Mouse (Mus musculus) frontal cortex, adult 2 months (tissue): ENCODE data around the gene Txndc8. TPM values are rescaled to one million over a fixed set of nuclear protein-coding genes. Genes with fewer than 3 reads are reported as not detected.

Experiments used
- DNase-seq, 2 experiments: peaks; one replicate each; pipeline ENCODE4 v3.0.0; 2022; ENCODE audit warnings: low spot score in 1 of 2; ENCODE audit errors: extremely low spot score in 1 of 2
- polyA plus RNA-seq: library from polyadenylated mRNA; depleted of rRNA; stranded (reverse); fragments of >200 nt; gene quantifications from 2 replicates; pipeline ENCODE4 v1.2.3, GENCODE M21; 2012; rRNA removed

Gene Txndc8
- polyA plus RNA-seq, result not detected in 2 replicates

- no peak for DNase-seq
These were observed at the start of gene Txndc8 for GRCm38 (mm10) chr4:58009024-58009423. Gene Txndc8, minus strand, starts transcription at chr4:58009124.

- no peak for DNase-seq
These were observed 46.7 kb upstream of the Txndc8 start for GRCm38 (mm10) chr4:58055653-58056052.

- no peak for DNase-seq
These were observed 45.5 kb upstream of the Txndc8 start for GRCm38 (mm10) chr4:58054441-58054840.

GRCm38 (mm10) chr4:58050746-58051145 is 41.8 kb upstream of the Txndc8 start:
- no peak for DNase-seq

- DNase-seq, result no peak
These were observed 41.4 kb upstream of the Txndc8 start for GRCm38 (mm10) chr4:58050276-58050675.

- DNase-seq, result no peak
These were observed 35.9 kb upstream of the Txndc8 start for GRCm38 (mm10) chr4:58044833-58045232.

- no peak for DNase-seq
These were observed 35.4 kb upstream of the Txndc8 start for GRCm38 (mm10) chr4:58044356-58044755.

GRCm38 (mm10) chr4:58040093-58040492 is 31.2 kb upstream of the Txndc8 start:
- no peak for DNase-seq

- no peak for DNase-seq
These were observed 28.3 kb upstream of the Txndc8 start for GRCm38 (mm10) chr4:58037096-58037705.

GRCm38 (mm10) chr4:58034663-58035062 is 25.7 kb upstream of the Txndc8 start:
- no peak for DNase-seq

GRCm38 (mm10) chr4:58032714-58033113 is 23.8 kb upstream of the Txndc8 start:
- peak in 1 of 2 experiments; percentile 28 for DNase-seq

- DNase-seq, result no peak
These were observed 5.4 kb downstream of the Txndc8 start for GRCm38 (mm10) chr4:58003501-58003900.

GRCm38 (mm10) chr4:57991425-57991824 is 17.5 kb downstream of the Txndc8 start:
- DNase-seq, result no peak

- no peak for DNase-seq
These were observed 34.4 kb downstream of the Txndc8 start for GRCm38 (mm10) chr4:57974400-57975117.

- DNase-seq, result no peak
These were observed 35.2 kb downstream of the Txndc8 start for GRCm38 (mm10) chr4:57973592-57974268.

- DNase-seq, result no peak
These were observed 38.6 kb downstream of the Txndc8 start for GRCm38 (mm10) chr4:57970285-57970684.

GRCm38 (mm10) chr4:57967195-57967594 is 41.7 kb downstream of the Txndc8 start:
- DNase-seq, result no peak

- DNase-seq, result no peak
These were observed 43.4 kb downstream of the Txndc8 start for GRCm38 (mm10) chr4:57965516-57965915.

GRCm38 (mm10) chr4:57964143-57964542 is 44.8 kb downstream of the Txndc8 start:
- no peak for DNase-seq

GRCm38 (mm10) chr4:57959056-57959455 is 49.9 kb downstream of the Txndc8 start:
- DNase-seq, result no peak

- DNase-seq, result no peak
These were observed 50.8 kb downstream of the Txndc8 start for GRCm38 (mm10) chr4:57958098-57958497.
